Mouse (Mus musculus) brain, embryonic 14.5 days (tissue): ENCODE data around the gene Baz2b. TPM values are rescaled to one million over a fixed set of nuclear protein-coding genes. Genes with fewer than 3 reads are reported as not detected.

ENCODE experiments used
- DNase-seq: peaks from one replicate; pipeline ENCODE4 v3.0.0-alpha.2; 2011; ENCODE audit warnings: low read depth
- CTCF ChIP-seq: fragments of 200-500 bp; IDR thresholded peaks from 2 replicates; pipeline ENCODE4 v1.5.1; 2012; ENCODE audit warnings: inconsistent platforms, mild to moderate bottlenecking, moderate library complexity, borderline replicate concordance; ENCODE audit not compliant: insufficient read depth, insufficient read length; ENCODE audit errors: extremely low read depth
- POLR2A ChIP-seq: fragments of 200-500 bp; IDR thresholded peaks from 2 replicates; pipeline ENCODE4 v1.6.1; 2012; ENCODE audit warnings: mild to moderate bottlenecking, inconsistent platforms, borderline replicate concordance; ENCODE audit not compliant: poor library complexity, insufficient read depth, insufficient read length, severe bottlenecking; ENCODE audit errors: extremely low read depth
- polyA plus RNA-seq: library from polyadenylated mRNA; depleted of rRNA; stranded (reverse); fragments of >200 nt; gene quantifications from 2 replicates; pipeline ENCODE4 v1.2.3, GENCODE M21; 2012; rRNA removed

Gene Baz2b
- polyA plus RNA-seq: 45.8 and 73.4 TPM in 2 replicates

GRCm38 (mm10) chr2:60209703-60210651 lies at the start of gene Baz2b, which contains the start of gene March7:
Baz2b (minus strand) TSS chr2:60209839.
March7 (plus strand) TSS chr2:60209887.
- peak; percentile 94 for DNase-seq
- 0 out of 2 replicates have a peak, but pooled peaks have one; percentile 33 for TF ChIP-seq CTCF
- peak; percentile 88 for TF ChIP-seq POLR2A

GRCm38 (mm10) chr2:60259186-60259585 lies 49.5 kb upstream of the Baz2b start:
- TF ChIP-seq POLR2A: no peak
- TF ChIP-seq CTCF: no peak
- DNase-seq: no peak

- TF ChIP-seq CTCF: no peak
- TF ChIP-seq POLR2A: no peak
- no peak for DNase-seq
Observed at GRCm38 (mm10) chr2:60256751-60257150, 47.1 kb upstream of the Baz2b start.

GRCm38 (mm10) chr2:60253506-60253905 lies 43.9 kb upstream of the Baz2b start:
- no peak for DNase-seq
- no peak for TF ChIP-seq POLR2A
- TF ChIP-seq CTCF: no peak

DNA sequence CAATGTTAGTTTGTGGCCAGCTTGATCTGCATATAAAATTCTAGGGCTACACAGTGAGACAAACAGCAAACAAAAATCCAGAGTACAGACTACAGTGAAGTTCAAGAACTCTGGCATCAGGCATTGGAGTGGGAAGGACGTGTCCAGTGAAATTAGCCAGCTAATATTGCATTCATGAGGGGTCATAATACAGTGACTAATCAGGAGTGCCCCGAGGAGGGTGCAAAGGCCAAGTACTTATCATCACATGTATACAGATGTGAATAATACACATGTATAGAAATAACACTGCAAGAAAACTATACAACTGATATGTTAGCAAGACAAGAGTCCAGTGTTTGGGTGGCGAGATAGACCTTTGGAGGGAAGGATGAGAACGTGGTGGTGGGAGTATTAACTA lies 43.1 kb upstream of the Baz2b start:
- no peak for DNase-seq
- TF ChIP-seq POLR2A (no peak), CTCF (no peak)

GRCm38 (mm10) chr2:60234506-60234905 lies 24.9 kb upstream of the Baz2b start:
- TF ChIP-seq CTCF: no peak
- no peak for TF ChIP-seq POLR2A
- no peak for DNase-seq

DNA sequence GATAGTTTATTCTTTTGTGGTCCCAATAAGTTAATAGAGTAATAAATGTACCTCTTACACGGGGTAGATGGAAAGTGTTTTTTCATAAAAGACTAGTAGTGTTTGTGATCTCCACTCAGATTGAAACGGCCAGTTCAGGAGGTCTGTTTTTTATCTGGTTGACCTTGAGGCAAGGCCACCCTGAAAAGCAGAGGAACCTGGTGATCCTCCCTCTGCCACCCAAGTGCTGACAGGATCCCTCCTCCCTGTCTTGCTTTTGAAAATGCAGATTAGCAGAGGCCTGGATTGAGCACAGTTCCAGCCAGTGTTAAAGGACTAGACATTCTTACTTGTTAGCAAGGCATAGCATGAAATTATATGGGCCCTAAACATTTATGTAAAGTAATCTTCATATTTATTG lies 23.5 kb upstream of the Baz2b start:
- no peak for TF ChIP-seq CTCF
- TF ChIP-seq POLR2A: no peak
- no peak for DNase-seq

GRCm38 (mm10) chr2:60230361-60230760 lies 20.7 kb upstream of the Baz2b start:
- TF ChIP-seq CTCF: no peak
- no peak for TF ChIP-seq POLR2A
- DNase-seq: no peak

- TF ChIP-seq CTCF (no peak), POLR2A (no peak)
- DNase-seq: no peak
Observed at GRCm38 (mm10) chr2:60228470-60228869, 18.8 kb upstream of the Baz2b start.

DNA sequence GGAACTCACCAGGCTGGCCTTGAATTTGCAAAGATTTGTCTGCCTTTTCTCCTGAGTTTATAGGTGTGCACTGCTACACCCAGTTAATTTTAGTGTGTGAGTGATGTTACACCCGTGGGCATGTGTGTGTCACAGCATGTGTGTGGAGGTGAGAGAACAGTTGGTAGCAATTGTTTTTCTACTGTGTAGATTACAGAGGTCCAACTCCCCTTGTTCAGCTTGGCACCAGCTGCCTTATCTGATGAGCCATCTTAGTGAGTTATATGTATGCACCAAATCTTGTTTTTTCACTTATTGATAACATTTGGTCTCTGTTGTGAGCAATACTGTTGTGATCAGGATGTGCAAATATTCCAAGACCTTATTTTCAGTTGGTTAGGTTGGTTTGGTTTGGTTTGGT lies 13.8 kb upstream of the Baz2b start:
- DNase-seq: no peak
- no peak for TF ChIP-seq POLR2A
- no peak for TF ChIP-seq CTCF

DNA sequence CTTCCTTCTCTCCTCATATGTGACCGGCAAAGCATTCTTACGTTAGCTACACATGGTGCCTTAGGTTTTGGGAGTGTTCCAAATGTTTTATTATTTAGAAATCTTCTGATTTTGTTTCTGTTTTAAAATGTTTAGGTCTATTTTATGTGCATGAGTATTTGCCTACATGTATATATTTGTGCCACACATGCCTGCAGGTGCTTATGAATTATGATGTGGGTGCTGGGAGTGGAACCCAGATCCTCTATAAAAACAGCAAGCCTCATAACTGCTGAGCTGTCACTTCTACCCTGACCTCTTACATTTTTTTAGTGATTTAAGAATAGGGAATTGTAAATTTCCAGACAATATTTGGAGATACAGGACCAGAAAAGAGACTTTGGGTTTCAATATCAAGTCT lies 12.3 kb upstream of the Baz2b start:
- no peak for DNase-seq
- TF ChIP-seq CTCF (no peak), POLR2A (no peak)

DNA sequence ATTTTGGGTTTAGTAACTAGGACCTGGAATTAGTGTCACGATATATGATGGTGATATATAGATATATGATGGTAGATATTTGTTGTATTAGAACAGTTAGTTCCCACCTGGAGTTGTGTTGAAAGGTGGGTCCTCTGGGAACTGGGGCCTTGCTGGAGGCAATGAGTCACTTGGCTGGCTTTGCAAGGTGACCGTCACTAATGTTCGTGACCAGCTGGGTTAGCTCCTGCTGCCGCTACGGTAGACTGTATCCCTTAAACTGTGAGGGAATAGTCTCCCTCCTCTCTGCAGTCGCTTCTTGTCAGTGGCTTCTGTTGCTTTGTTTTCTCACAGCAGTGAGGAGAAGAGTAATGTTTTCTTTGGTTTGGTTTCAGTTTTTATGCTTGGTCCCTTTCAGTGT lies 11.6 kb upstream of the Baz2b start:
- TF ChIP-seq POLR2A (no peak), CTCF (no peak)
- DNase-seq: peak; percentile 9

DNA sequence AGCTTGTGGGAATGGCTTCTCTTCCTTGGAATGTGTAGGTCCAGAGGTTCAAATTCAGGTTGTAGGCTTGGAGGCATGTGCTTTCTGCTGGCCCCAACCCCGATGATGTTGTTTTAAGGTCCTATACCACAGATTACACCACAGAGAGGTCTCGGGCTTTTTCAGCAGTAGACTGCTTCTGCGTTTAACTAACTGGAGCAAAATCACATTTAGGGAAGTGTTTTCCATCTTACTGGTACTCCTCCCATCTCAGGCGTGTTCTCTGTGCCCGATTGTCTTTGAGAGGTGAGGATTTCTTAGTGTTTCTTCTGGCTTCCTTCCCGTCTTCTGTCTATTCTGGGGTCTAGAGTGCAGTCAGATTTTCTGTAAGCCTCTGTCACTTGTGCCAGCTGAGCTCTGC lies 8.0 kb upstream of the Baz2b start:
- no peak for DNase-seq
- no peak for TF ChIP-seq POLR2A
